Mouse (Mus musculus) lung, embryonic 16.5 days (tissue): ENCODE results near the gene Fam71d. TPM values are rescaled to one million over a fixed set of nuclear protein-coding genes. Genes with fewer than 3 reads are reported as not detected.
A peak's percentile ranks its signal among the peaks of the same experiment; 100 is the strongest.

Experiments
- ATAC-seq: fragments of 200-750 bp; cut with Nextera tagmentation; 2 replicates; pipeline ENCODE4 v1.8.0; 2017; ENCODE audit warnings: low read depth, mild to moderate bottlenecking, moderate library complexity
- H3K27ac ChIP-seq: fragments of 300-500 bp; sonication (generic); 2 replicates; pipeline ENCODE4 v1.5.1; 2014; ENCODE audit warnings: mild to moderate bottlenecking, control low read depth, low read length
- H3K27me3 ChIP-seq: fragments of 300-500 bp; sonication (generic); 2 replicates; pipeline ENCODE4 v1.6.1; 2014; ENCODE audit warnings: low read depth, low read length, mixed read lengths; ENCODE audit not compliant: control insufficient read depth, insufficient read depth
- H3K36me3 ChIP-seq: fragments of 300-500 bp; sonication (generic); 2 replicates; pipeline ENCODE4 v1.6.1; 2014; ENCODE audit warnings: low read length; ENCODE audit not compliant: control insufficient read depth, insufficient read depth
- H3K4me1 ChIP-seq: fragments of 300-500 bp; sonication (generic); replicated peaks from 2 replicates; pipeline ENCODE4 v1.6.1; 2014; ENCODE audit warnings: low read length, mixed read lengths; ENCODE audit not compliant: control insufficient read depth, insufficient read depth
- H3K4me2 ChIP-seq: fragments of 300-500 bp; sonication (generic); 2 replicates; pipeline ENCODE4 v1.6.1; 2014; ENCODE audit warnings: low read depth, low read length, control low read depth
- H3K4me3 ChIP-seq: fragments of 300-500 bp; sonication (generic); 2 replicates; pipeline ENCODE4 v1.5.1; 2014; ENCODE audit warnings: mild to moderate bottlenecking, low read length, control low read depth
- H3K9ac ChIP-seq: fragments of 300-500 bp; sonication (generic); 2 replicates; pipeline ENCODE4 v1.6.1; 2014; ENCODE audit warnings: low read length, control low read depth
- H3K9me3 ChIP-seq: fragments of 300-500 bp; sonication (generic); 2 replicates; pipeline ENCODE4 v1.6.1; 2016; ENCODE audit warnings: low read length; ENCODE audit not compliant: control insufficient read depth
- WGBS: fragments of 180-500 bp; shearing (Covaris S2); extraction: QIAGEN DNeasy Blood & Tissue Kit; methylation state at CpG from one replicate; pipeline ENCODE4 v1.1.7; 2014; 5-methylcytosine and 5-hydroxymethylcytosine counted together
- polyA plus RNA-seq: library from polyadenylated mRNA; unstranded; fragments of >200 nt; fragmentation: Nextera tagmentation; extraction: Ambion mirVana; gene quantifications from 2 replicates; pipeline ENCODE4 v1.2.1, GENCODE M21; 2015

The Fam71d gene
- polyA plus RNA-seq: not detected in 2 replicates

DNA sequence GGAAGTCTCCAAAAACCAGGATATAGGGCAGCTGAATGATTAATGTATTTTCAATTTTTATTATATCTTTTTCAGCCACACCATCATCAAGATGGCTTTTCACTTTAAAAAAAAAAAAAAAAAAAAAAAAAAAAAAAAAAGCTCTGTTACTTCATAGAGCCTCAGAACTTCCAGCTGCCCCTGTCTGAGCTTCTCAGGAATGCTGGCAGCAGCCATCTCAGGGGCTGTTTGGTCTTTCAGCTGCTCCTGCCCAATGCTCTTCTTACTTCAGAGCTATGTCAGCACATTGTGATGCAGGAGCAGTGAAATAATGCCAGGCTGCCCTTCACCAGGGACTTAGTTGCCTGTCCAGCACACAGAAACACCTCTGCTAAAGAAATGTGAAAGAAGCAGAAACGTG lies at the start of gene Fam71d:
Fam71d (plus strand) TSS at position 211 of the 400 bp plus-strand sequence.
- Histone ChIP-seq H3K36me3 (no peaks in the 10 kb centered on the region), H3K4me2 (no peak within 1 kb of the TSS), H3K9me3 (no peaks in the 10 kb centered on the region), H3K27ac (no peak within 1 kb of the TSS), H3K27me3 (no peaks in the 10 kb centered on the region), H3K9ac (no peak within 1 kb of the TSS), H3K4me1 (no peaks in the 10 kb centered on the region), H3K4me3 (no peak within 1 kb of the TSS)
- 67% methylated on average over 1 of the region's 1 CpGs for WGBS
- ATAC-seq: no peak

DNA sequence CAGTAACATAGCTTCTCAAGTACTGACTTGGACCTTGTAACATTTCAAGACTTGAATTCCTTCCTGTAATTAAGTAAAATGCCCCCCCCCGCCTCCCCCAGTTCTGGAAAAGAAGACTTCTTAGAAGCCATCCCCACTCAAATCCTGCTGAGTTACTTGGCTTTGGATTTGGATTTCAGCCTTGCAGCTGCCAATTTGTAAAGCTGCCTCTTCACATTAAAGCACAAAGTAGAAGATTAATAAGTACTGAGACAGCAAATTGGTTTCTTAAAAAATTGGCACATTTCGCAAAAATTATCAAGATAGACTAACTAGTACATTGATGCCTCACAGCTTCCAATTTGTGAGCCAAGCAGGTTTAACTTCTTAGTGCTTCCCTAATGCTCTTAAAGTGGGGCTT lies 47.6 kb upstream of the Fam71d start:
- H3K36me3 ChIP-seq: no peaks in the 10 kb centered on the region
- H3K4me2 ChIP-seq: no peak overlapping the region
- H3K4me1 ChIP-seq: peaks cover 5% of the 10 kb centered on the region
- no peaks in the 10 kb centered on the region for H3K27me3 ChIP-seq
- no peak overlapping the region for H3K4me3 ChIP-seq
- H3K27ac ChIP-seq: no peak overlapping the region
- H3K9me3 ChIP-seq: no peaks in the 10 kb centered on the region
- 78% methylated on average over 2 of the region's 2 CpGs for WGBS
- H3K9ac ChIP-seq: no peak overlapping the region
- no peak for ATAC-seq

GRCm38 (mm10) chr12:78645282-78645681 lies 46.1 kb upstream of the Fam71d start:
- WGBS: 64% methylated on average over 1 of the region's 1 CpGs
- H3K36me3 ChIP-seq: no peaks in the 10 kb centered on the region
- H3K9me3 ChIP-seq: no peaks in the 10 kb centered on the region
- no peaks in the 10 kb centered on the region for H3K27me3 ChIP-seq
- no peak overlapping the region for H3K4me3 ChIP-seq
- H3K9ac ChIP-seq: no peak overlapping the region
- no peak overlapping the region for H3K4me2 ChIP-seq
- no peak overlapping the region for H3K27ac ChIP-seq
- ATAC-seq: no peak
- H3K4me1 ChIP-seq: no peaks in the 10 kb centered on the region

DNA sequence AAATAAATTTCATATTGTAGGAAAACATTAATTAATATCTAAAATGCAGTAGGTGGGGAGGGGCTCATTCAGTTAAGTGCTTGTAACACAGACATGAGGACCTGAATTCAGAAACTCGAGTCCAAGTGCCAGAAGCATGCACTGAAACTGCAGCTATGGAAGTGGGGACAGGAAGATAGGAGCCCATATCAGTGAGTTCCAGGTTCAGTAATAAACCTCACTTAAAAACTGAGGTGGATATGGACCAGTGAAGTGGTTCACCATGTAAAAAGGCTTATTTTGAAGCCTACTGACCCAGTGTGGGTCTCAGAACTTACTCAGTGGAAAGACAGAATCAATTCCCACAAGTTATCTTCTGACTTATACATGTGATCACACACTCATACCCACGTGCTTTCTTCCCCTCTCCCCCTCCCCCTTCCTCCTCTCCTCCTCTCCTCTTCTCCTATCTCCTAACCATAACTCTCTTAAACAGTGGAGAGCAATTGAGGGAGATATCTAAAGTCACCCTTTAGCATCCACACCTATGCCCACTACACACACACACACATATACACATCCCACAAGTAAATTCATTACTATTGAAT lies 31.5 kb upstream of the Fam71d start:
- H3K27ac ChIP-seq: no peak overlapping the region
- H3K27me3 ChIP-seq: no peaks in the 10 kb centered on the region
- H3K4me1 ChIP-seq: no peaks in the 10 kb centered on the region
- WGBS: 31% methylated on average over 2 of the region's 2 CpGs
- H3K9ac ChIP-seq: no peak overlapping the region
- no peak overlapping the region for H3K4me3 ChIP-seq
- no peaks in the 10 kb centered on the region for H3K36me3 ChIP-seq
- ATAC-seq: no peak
- H3K4me2 ChIP-seq: no peak overlapping the region
- H3K9me3 ChIP-seq: no peaks in the 10 kb centered on the region

- ATAC-seq: no peak
- Histone ChIP-seq H3K27me3 (no peaks in the 10 kb centered on the region), H3K4me1 (peaks cover 8% of the 10 kb centered on the region), H3K27ac (no peak overlapping the region), H3K4me2 (no peak overlapping the region), H3K9me3 (no peaks in the 10 kb centered on the region), H3K4me3 (no peak overlapping the region), H3K9ac (no peak overlapping the region), H3K36me3 (no peaks in the 10 kb centered on the region)
- 86% methylated on average over 5 of the region's 5 CpGs for WGBS
Observed at GRCm38 (mm10) chr12:78678101-78678806, 13.1 kb upstream of the Fam71d start.

DNA sequence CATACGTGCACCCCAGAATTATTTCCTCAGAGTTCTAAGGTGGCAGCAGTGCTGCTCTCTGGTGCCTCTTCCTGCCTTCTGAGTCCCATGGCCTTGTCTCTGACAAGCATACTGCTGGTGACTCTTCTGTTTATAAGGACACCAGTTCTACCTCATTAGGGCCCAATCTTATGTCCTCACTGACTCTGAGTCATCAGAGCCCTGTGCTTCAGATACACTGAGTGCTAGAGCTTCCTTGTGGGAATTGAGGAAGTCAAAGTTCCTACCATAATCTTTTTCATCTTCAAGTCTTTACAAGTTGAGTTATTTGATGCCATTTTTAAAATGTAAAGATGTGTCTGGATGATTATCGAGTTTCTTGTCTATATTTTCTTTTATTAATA lies 12.5 kb upstream of the Fam71d start:
- no peaks in the 10 kb centered on the region for H3K36me3 ChIP-seq
- no peak overlapping the region for H3K27ac ChIP-seq
- WGBS: 80% methylated on average over 2 of the region's 2 CpGs
- H3K27me3 ChIP-seq: no peaks in the 10 kb centered on the region
- no peak for ATAC-seq
- no peak overlapping the region for H3K4me3 ChIP-seq
- no peak overlapping the region for H3K9ac ChIP-seq
- H3K9me3 ChIP-seq: no peaks in the 10 kb centered on the region
- no peak overlapping the region for H3K4me2 ChIP-seq
- peaks cover 8% of the 10 kb centered on the region for H3K4me1 ChIP-seq

GRCm38 (mm10) chr12:78681048-78681447 lies 10.3 kb upstream of the Fam71d start:
- 63% methylated on average over 2 of the region's 2 CpGs for WGBS
- H3K4me1 ChIP-seq: peaks cover 8% of the 10 kb centered on the region
- no peak overlapping the region for H3K9ac ChIP-seq
- H3K4me3 ChIP-seq: no peak overlapping the region
- no peaks in the 10 kb centered on the region for H3K9me3 ChIP-seq
- no peaks in the 10 kb centered on the region for H3K27me3 ChIP-seq
- no peak overlapping the region for H3K4me2 ChIP-seq
- ATAC-seq: peak; percentile 73
- H3K36me3 ChIP-seq: no peaks in the 10 kb centered on the region
- H3K27ac ChIP-seq: peak overlapping the region; percentile 22; the same call in 1 of the 2 replicates

GRCm38 (mm10) chr12:78682279-78682678 lies 9.1 kb upstream of the Fam71d start:
- H3K4me1 ChIP-seq: peaks cover 8% of the 10 kb centered on the region
- no peak overlapping the region for H3K4me3 ChIP-seq
- H3K9ac ChIP-seq: no peak overlapping the region
- ATAC-seq: peak; percentile 61; the same call in 1 of the 2 replicates
- no peaks in the 10 kb centered on the region for H3K27me3 ChIP-seq
- no peaks in the 10 kb centered on the region for H3K36me3 ChIP-seq
- no peak overlapping the region for H3K4me2 ChIP-seq
- no peak overlapping the region; the same call in 1 of the 2 replicates for H3K27ac ChIP-seq
- H3K9me3 ChIP-seq: no peaks in the 10 kb centered on the region
- 42% methylated on average over 4 of the region's 4 CpGs for WGBS

GRCm38 (mm10) chr12:78685669-78686215 lies 5.6 kb upstream of the Fam71d start:
- Histone ChIP-seq H3K9ac (no peak overlapping the region), H3K36me3 (no peaks in the 10 kb centered on the region)
- no peak for ATAC-seq

More at GRCm38 (mm10) chr12:78685669-78686215, 5.6 kb upstream of the Fam71d start:
- H3K9me3 ChIP-seq: no peaks in the 10 kb centered on the region
- no peak overlapping the region for H3K4me2 ChIP-seq
- H3K4me1 ChIP-seq: peaks cover 8% of the 10 kb centered on the region
- H3K27ac ChIP-seq: no peak overlapping the region
- 41% methylated on average over 1 of the region's 1 CpGs for WGBS
- H3K4me3 ChIP-seq: no peak overlapping the region
- H3K27me3 ChIP-seq: no peaks in the 10 kb centered on the region
